Mouse (Mus musculus) liver, adult 2 months (tissue): ENCODE measurements around the gene Sox8. TPM values are rescaled to one million over a fixed set of nuclear protein-coding genes. Genes with fewer than 3 reads are reported as not detected.
A peak's percentile ranks its signal among the peaks of the same experiment; 100 is the strongest.

Source experiments
- DNase-seq: peaks from one replicate; pipeline ENCODE4 v3.0.0-alpha.2; 2011; ENCODE audit warnings: low read depth, low spot score; ENCODE audit errors: extremely low read depth
- H3K27ac ChIP-seq: fragments of 200-500 bp; replicated peaks from 2 replicates; pipeline ENCODE4 v1.5.1; 2012; ENCODE audit warnings: low read depth, mild to moderate bottlenecking, control low read depth, inconsistent platforms, low read length; ENCODE audit not compliant: insufficient read depth
- H3K27me3 ChIP-seq: fragments of 200-500 bp; 2 replicates; pipeline ENCODE4 v1.6.1; 2012; ENCODE audit warnings: mild to moderate bottlenecking, moderate library complexity, low read length, inconsistent platforms; ENCODE audit not compliant: control insufficient read depth, insufficient read depth
- H3K36me3 ChIP-seq: fragments of 200-500 bp; 2 replicates; pipeline ENCODE4 v1.6.1; 2012; ENCODE audit warnings: low read length, inconsistent platforms; ENCODE audit not compliant: control insufficient read depth, insufficient read depth
- H3K4me1 ChIP-seq: fragments of 200-500 bp; 2 replicates; pipeline ENCODE4 v1.6.1; 2011; ENCODE audit warnings: low read length; ENCODE audit not compliant: control insufficient read depth, insufficient read depth
- H3K4me3 ChIP-seq: fragments of 200-500 bp; 2 replicates; pipeline ENCODE4 v1.5.1; 2011; ENCODE audit warnings: low read depth, mild to moderate bottlenecking, control low read depth, low read length, moderate library complexity; ENCODE audit not compliant: insufficient read depth
- H3K79me2 ChIP-seq: fragments of 200-500 bp; 2 replicates; pipeline ENCODE4 v1.6.1; 2012; ENCODE audit warnings: inconsistent platforms, mild to moderate bottlenecking, low read length, moderate library complexity; ENCODE audit not compliant: control insufficient read depth, insufficient read depth
- H3K9ac ChIP-seq: fragments of 200-500 bp; 2 replicates; pipeline ENCODE4 v1.6.1; 2012; ENCODE audit warnings: low read depth, mild to moderate bottlenecking, control low read depth, inconsistent platforms, low read length
- CTCF ChIP-seq: fragments of 200-500 bp; IDR thresholded peaks from 2 replicates; pipeline ENCODE4 v1.5.1; 2011; ENCODE audit warnings: low read depth, low read length, control low read depth
- POLR2A ChIP-seq: fragments of 200-500 bp; IDR thresholded peaks from 2 replicates; pipeline ENCODE4 v1.6.1; 2011; ENCODE audit warnings: low read length, control low read depth; ENCODE audit not compliant: insufficient read depth; ENCODE audit errors: extremely low read depth
- WGBS: fragments of 180-500 bp; shearing (Covaris S2); methylation state at CpG from one replicate; pipeline ENCODE4 v1.1.7; 2018; 5-methylcytosine and 5-hydroxymethylcytosine counted together
- polyA plus RNA-seq: library from polyadenylated mRNA; depleted of rRNA; stranded (reverse); fragments of >200 nt; gene quantifications from 2 replicates; pipeline ENCODE4 v1.2.3, GENCODE M21; 2012
- total RNA-seq: library from RNA; depleted of rRNA; stranded (reverse); fragments of >200 nt; gene quantifications from 2 replicates; pipeline ENCODE4 v1.2.3, GENCODE M21; 2014

Gene Sox8
- total and polyA plus RNA-seq, 2 experiments = not detected

- no peak overlapping the region for H3K27ac ChIP-seq
- H3K9ac ChIP-seq = no peak overlapping the region
- TF ChIP-seq CTCF (no peak), POLR2A (no peak)
- DNase-seq = no peak
- WGBS = 79% methylated on average over 3 of the region's 3 CpGs
- H3K4me3 ChIP-seq = no peak overlapping the region
- no peaks in the 10 kb centered on the region for H3K27me3 ChIP-seq
- H3K79me2 ChIP-seq = no peaks in the 10 kb centered on the region
- H3K36me3 ChIP-seq = peaks cover 2% of the 10 kb centered on the region; the same call in 1 of the 2 replicates
- H3K4me1 ChIP-seq = no peaks in the 10 kb centered on the region
Observed at GRCm38 (mm10) chr17:25597537-25597936, 27.1 kb upstream of the Sox8 start.

GRCm38 (mm10) chr17:25595495-25595894 lies 25.0 kb upstream of the Sox8 start:
- no peak overlapping the region for H3K27ac ChIP-seq
- H3K27me3 ChIP-seq = no peaks in the 10 kb centered on the region
- H3K9ac ChIP-seq = no peak overlapping the region
- no peak overlapping the region for H3K4me3 ChIP-seq
- WGBS = 45% methylated on average over 5 of the region's 5 CpGs
- no peaks in the 10 kb centered on the region for H3K79me2 ChIP-seq
- peaks cover 2% of the 10 kb centered on the region; the same call in 1 of the 2 replicates for H3K36me3 ChIP-seq
- TF ChIP-seq CTCF (peak; percentile 48), POLR2A (no peak)
- DNase-seq = peak; percentile 64
- no peaks in the 10 kb centered on the region for H3K4me1 ChIP-seq

- H3K79me2 ChIP-seq = no peaks in the 10 kb centered on the region
Observed at GRCm38 (mm10) chr17:25593411-25594261, 23.1 kb upstream of the Sox8 start.

GRCm38 (mm10) chr17:25592336-25592735 lies 21.9 kb upstream of the Sox8 start:
- Histone ChIP-seq H3K4me3 (no peak overlapping the region), H3K27me3 (no peaks in the 10 kb centered on the region), H3K79me2 (no peaks in the 10 kb centered on the region), H3K27ac (no peak overlapping the region), H3K9ac (no peak overlapping the region), H3K4me1 (no peaks in the 10 kb centered on the region), H3K36me3 (peaks cover 10% of the 10 kb centered on the region; the same call in 1 of the 2 replicates)
- TF ChIP-seq POLR2A (no peak), CTCF (no peak)
- no peak for DNase-seq
- 93% methylated on average over 6 of the region's 6 CpGs for WGBS

More at GRCm38 (mm10) chr17:25593411-25594261, 23.1 kb upstream of the Sox8 start:
- H3K27me3 ChIP-seq = no peaks in the 10 kb centered on the region
- H3K27ac ChIP-seq = no peak overlapping the region
- DNase-seq = no peak
- no peak overlapping the region for H3K4me3 ChIP-seq
- H3K4me1 ChIP-seq = no peaks in the 10 kb centered on the region
- no peak overlapping the region for H3K9ac ChIP-seq
- peaks cover 2% of the 10 kb centered on the region; the same call in 1 of the 2 replicates for H3K36me3 ChIP-seq
- WGBS = 76% methylated on average over 22 of the region's 22 CpGs
- TF ChIP-seq POLR2A = no peak
- TF ChIP-seq CTCF = no peak

GRCm38 (mm10) chr17:25590985-25591384 lies 20.5 kb upstream of the Sox8 start:
- 90% methylated on average over 4 of the region's 4 CpGs for WGBS
- H3K36me3 ChIP-seq = peaks cover 14% of the 10 kb centered on the region; the same call in 1 of the 2 replicates
- no peaks in the 10 kb centered on the region for H3K4me1 ChIP-seq
- H3K4me3 ChIP-seq = no peak overlapping the region
- H3K27me3 ChIP-seq = no peaks in the 10 kb centered on the region
- no peak overlapping the region for H3K9ac ChIP-seq
- DNase-seq = no peak
- H3K27ac ChIP-seq = no peak overlapping the region
- TF ChIP-seq POLR2A (no peak), CTCF (peak; percentile 24; the same call in 1 of the 2 replicates)
- no peaks in the 10 kb centered on the region for H3K79me2 ChIP-seq

GRCm38 (mm10) chr17:25590068-25590467 lies 19.6 kb upstream of the Sox8 start:
- Histone ChIP-seq H3K9ac (no peak overlapping the region), H3K27me3 (no peaks in the 10 kb centered on the region), H3K36me3 (peaks cover 14% of the 10 kb centered on the region; the same call in 1 of the 2 replicates), H3K27ac (no peak overlapping the region), H3K79me2 (no peaks in the 10 kb centered on the region), H3K4me3 (no peak overlapping the region), H3K4me1 (no peaks in the 10 kb centered on the region)
- 87% methylated on average over 6 of the region's 6 CpGs for WGBS
- no peak for DNase-seq
- TF ChIP-seq POLR2A (no peak), CTCF (no peak)
